Comparison of ENCODE assay signal across 9 mouse cellular contexts in the genomic region with DNA sequence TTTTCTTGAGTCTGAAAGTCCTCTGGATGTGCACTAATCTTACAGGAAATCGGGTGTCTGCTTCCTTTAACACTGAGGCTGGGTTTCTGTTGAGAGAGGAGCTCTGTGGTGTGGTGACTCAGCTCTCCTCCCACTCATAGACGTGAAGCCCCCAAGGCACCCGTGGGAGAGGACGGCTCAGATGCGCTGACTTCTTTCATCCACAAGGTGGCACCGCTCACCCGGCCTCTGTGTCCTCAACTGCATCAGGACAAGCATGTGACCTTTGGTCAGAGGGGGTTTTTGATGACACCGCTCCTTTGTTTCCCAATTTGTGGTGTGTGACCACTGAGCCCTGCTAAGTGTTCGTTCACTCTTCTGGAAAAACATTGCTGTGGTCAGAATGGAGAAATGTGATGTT. TPM values are rescaled to one million over a fixed set of nuclear protein-coding genes. Genes with fewer than 3 reads are reported as not detected.
DNase-seq lines count a peak whose midpoint lies in the region; ATAC-seq and TF ChIP-seq lines count a peak whose summit lies in the region.
"Had no signal": no experiment of that assay in that cellular context is flagged by ENCODE, and none has a peak within 500 bp of the region (broad histone marks: within the 10 kb centered on the region; RNA-seq: fewer than 3 reads in every experiment).

No protein-coding gene starts in this region.

- DNase-seq in heart, adult 11 months = peak; percentile 92
- DNase-seq in heart, postnatal 25 days (ENCODE audit: low spot score) = no peak
- peak; percentile 56 for DNase-seq in right cerebral cortex, adult 18-20 months
- DNase-seq in right cerebral cortex, postnatal 25 days = no peak
- peak; percentile 11 for DNase-seq in right cerebral cortex, postnatal 4 days
- no peak for DNase-seq in hindbrain, embryonic 10.5 days (ENCODE audit: low spot score)

- no peak for ATAC-seq in forebrain, embryonic 16.5 days

- no peaks in the 10 kb centered on the region for H3K36me3 ChIP-seq in forebrain, embryonic 16.5 days (ENCODE audit: control insufficient read depth, insufficient read depth)
- H3K36me3 ChIP-seq in hindbrain, embryonic 10.5 days = peaks cover 9% of the 10 kb centered on the region

- H3K4me3 ChIP-seq in embryonic fibroblast, embryonic 13.5 days (ENCODE audit: insufficient read depth, low read length) = no peak overlapping the region
- H3K4me3 ChIP-seq in forebrain, embryonic 16.5 days (replicated peaks; ENCODE audit: low read length) = no peak overlapping the region
- H3K4me3 ChIP-seq in hindbrain, embryonic 10.5 days = no peak overlapping the region

- TF ChIP-seq CTCF in embryonic fibroblast, embryonic 13.5 days (IDR thresholded peaks at IDR 0.05; ENCODE audit: borderline replicate concordance, insufficient read depth, low read length) = 0 out of 2 replicates have a peak, but pooled peaks have one; percentile 10

- H3K27ac ChIP-seq in embryonic fibroblast, embryonic 13.5 days (ENCODE audit: insufficient read depth, low read length) = no peak overlapping the region
- no peak overlapping the region for H3K27ac ChIP-seq in forebrain, embryonic 16.5 days (ENCODE audit: low read length)
- no peak overlapping the region for H3K27ac ChIP-seq in hindbrain, embryonic 10.5 days
- H3K27ac ChIP-seq: macrophage had no signal

- intact Hi-C loops in heart, postnatal 25 days (cut with DNase I) = loop anchor here (1.0 to 10.0 kb wide), 2 partner anchors 48 to 236 kb away; no protein-coding TSS in a partner anchor

- H3K9me3 ChIP-seq in forebrain, embryonic 16.5 days (ENCODE audit: control insufficient read depth, low read length) = peaks cover 24% of the 10 kb centered on the region
- H3K9me3 ChIP-seq in hindbrain, embryonic 10.5 days = peaks cover 72% of the 10 kb centered on the region

- no peak overlapping the region for H3K9ac ChIP-seq in forebrain, embryonic 16.5 days (replicated peaks; ENCODE audit: low read depth, low read length)

- 76% methylated on average over 9 of the region's 9 CpGs for WGBS in forebrain, embryonic 16.5 days
- WGBS in hindbrain, embryonic 10.5 days = 69% methylated on average over 9 of the region's 9 CpGs

- H3K27me3 ChIP-seq in forebrain, embryonic 16.5 days (replicated peaks; ENCODE audit: control insufficient read depth, insufficient read depth, low read length) = no peaks in the 10 kb centered on the region
- no peaks in the 10 kb centered on the region for H3K27me3 ChIP-seq in hindbrain, embryonic 10.5 days (ENCODE audit: insufficient read depth, poor library complexity, severe bottlenecking)

- no peak overlapping the region for H3K4me2 ChIP-seq in forebrain, embryonic 16.5 days (ENCODE audit: low read length)

- no peak for TF ChIP-seq POLR2A in embryonic fibroblast, embryonic 13.5 days (IDR thresholded peaks at IDR 0.05; ENCODE audit: low read depth, low read length)

- no peaks in the 10 kb centered on the region; the same call in 1 of the 2 replicates for H3K4me1 ChIP-seq in embryonic fibroblast, embryonic 13.5 days (ENCODE audit: control insufficient read depth, insufficient read depth, low read length)
- H3K4me1 ChIP-seq in forebrain, embryonic 16.5 days (replicated peaks; ENCODE audit: control insufficient read depth, insufficient read depth, low read length) = no peaks in the 10 kb centered on the region
- no peaks in the 10 kb centered on the region for H3K4me1 ChIP-seq in hindbrain, embryonic 10.5 days (replicated peaks)

RNA-seq across cellular contexts. Expression of gene Crlf2, which starts 10.1 kb away (rescaled TPM):
- total RNA-seq in heart, postnatal 25 days (2021) = 1 to 10 TPM; 6.3 to 7.1 TPM
- 16.2 and 16.7 TPM in 2 replicates for polyA plus RNA-seq in embryonic fibroblast, embryonic 13.5 days (2011; ENCODE audit: insufficient read length, low read depth, missing spikeins)
- polyA plus RNA-seq in forebrain, embryonic 16.5 days (2015; fragmentation: Nextera tagmentation; extraction: Ambion mirVana) = 10.9 and 11.4 TPM in 2 replicates
- polyA plus RNA-seq in hindbrain, embryonic 10.5 days (2016; fragmentation: Nextera tagmentation; extraction: Ambion mirVana) = 4.0 and 6.5 TPM in 2 replicates

Comparison
In these comparisons a context has a peak if more than half of its experiments do, and no peak if none do; other contexts are left out.
1. DNase-seq: peak in heart, adult 11 months (single experiment), right cerebral cortex, adult 18-20 months (single experiment) and right cerebral cortex, postnatal 4 days (single experiment); none in heart, postnatal 25 days (single experiment), right cerebral cortex, postnatal 25 days (single experiment) and hindbrain, embryonic 10.5 days (single experiment).